Mouse (Mus musculus) liver, postnatal 0 days (tissue): ENCODE measurements around the gene Tpp2. TPM values are rescaled to one million over a fixed set of nuclear protein-coding genes. Genes with fewer than 3 reads are reported as not detected.

Source experiments
- ATAC-seq: fragments of 200-750 bp; cut with Nextera tagmentation; 2 replicates; pipeline ENCODE4 v1.8.0; 2017; ENCODE audit warnings: mild to moderate bottlenecking, moderate library complexity
- DNase-seq: peaks from one replicate; pipeline ENCODE4 v3.0.0-alpha.2; 2016
- H3K27ac ChIP-seq: fragments of 300-500 bp; sonication (generic); 2 replicates; pipeline ENCODE4 v1.5.1; 2014; ENCODE audit warnings: antibody characterized with exemption, moderate library complexity, mild to moderate bottlenecking, low read depth
- H3K27me3 ChIP-seq: fragments of 300-500 bp; sonication (generic); 2 replicates; pipeline ENCODE4 v1.6.1; 2014; ENCODE audit warnings: low read length, control low read depth, mixed read lengths; ENCODE audit not compliant: insufficient read depth
- H3K36me3 ChIP-seq: fragments of 300-500 bp; sonication (generic); replicated peaks from 2 replicates; pipeline ENCODE4 v1.6.1; 2014; ENCODE audit warnings: mild to moderate bottlenecking, control low read depth, low read length, moderate library complexity, mixed read lengths; ENCODE audit not compliant: insufficient read depth
- H3K4me1 ChIP-seq: fragments of 300-500 bp; sonication (generic); 2 replicates; pipeline ENCODE4 v1.6.1; 2014; ENCODE audit warnings: antibody characterized with exemption, mild to moderate bottlenecking, control low read depth; ENCODE audit not compliant: insufficient read depth
- H3K4me2 ChIP-seq: fragments of 300-500 bp; sonication (generic); 2 replicates; pipeline ENCODE4 v1.6.1; 2014; ENCODE audit warnings: low read depth, mild to moderate bottlenecking, low read length, moderate library complexity, mixed read lengths
- H3K4me3 ChIP-seq: fragments of 300-500 bp; sonication (generic); 2 replicates; pipeline ENCODE4 v1.5.1; 2014; ENCODE audit warnings: low read depth, low read length
- H3K9ac ChIP-seq: fragments of 300-500 bp; sonication (generic); replicated peaks from 2 replicates; pipeline ENCODE4 v1.6.1; 2014; ENCODE audit warnings: mild to moderate bottlenecking, moderate library complexity
- H3K9me3 ChIP-seq: fragments of 300-500 bp; sonication (generic); 2 replicates; pipeline ENCODE4 v1.6.1; 2016; ENCODE audit warnings: mild to moderate bottlenecking, control low read depth, low read length, mixed read lengths
- CTCF ChIP-seq: sonication (generic); IDR thresholded peaks from 2 replicates; pipeline ENCODE4 v1.5.1; 2016; ENCODE audit warnings: antibody characterized with exemption, low read depth
- EP300 ChIP-seq: IDR thresholded peaks from 2 replicates; pipeline ENCODE4 v1.6.1; 2016; ENCODE audit warnings: antibody characterized with exemption, low read depth, mild to moderate bottlenecking
- WGBS: fragments of 180-500 bp; shearing (Covaris S2); extraction: QIAGEN DNeasy Blood & Tissue Kit; methylation state at CpG from one replicate; pipeline ENCODE4 v1.1.7; 2014; ENCODE audit not compliant: insufficient replicate concordance; 5-methylcytosine and 5-hydroxymethylcytosine counted together
- polyA plus RNA-seq: library from polyadenylated mRNA; unstranded; fragments of >200 nt; fragmentation: Nextera tagmentation; extraction: Ambion mirVana; gene quantifications from 2 replicates; pipeline ENCODE4 v1.2.1, GENCODE M21; 2015

Tpp2 gene
- polyA plus RNA-seq, 1 experiment from 2014 or later, result 17.8 TPM

GRCm38 (mm10) chr1:43996914-43997589 is 63.6 kb downstream of the Tpp2 start:
- Histone ChIP-seq H3K4me3 (no peak overlapping the region), H3K36me3 (peaks cover 42% of the 10 kb centered on the region), H3K27me3 (no peaks in the 10 kb centered on the region), H3K4me1 (no peaks in the 10 kb centered on the region), H3K4me2 (no peak overlapping the region), H3K9me3 (no peaks in the 10 kb centered on the region), H3K9ac (no peak overlapping the region), H3K27ac (no peak overlapping the region)
- no peak for DNase-seq
- 82% methylated on average over 4 of the region's 4 CpGs for WGBS
- TF ChIP-seq EP300 (no peak), CTCF (no peak)
- ATAC-seq, result no peak

- 95% methylated on average over 2 of the region's 2 CpGs for WGBS
- Histone ChIP-seq H3K4me1 (no peaks in the 10 kb centered on the region), H3K9me3 (no peaks in the 10 kb centered on the region), H3K4me3 (no peak overlapping the region), H3K36me3 (peaks cover 22% of the 10 kb centered on the region), H3K4me2 (no peak overlapping the region), H3K27ac (no peak overlapping the region), H3K27me3 (no peaks in the 10 kb centered on the region), H3K9ac (no peak overlapping the region)
- no peak for TF ChIP-seq EP300
- TF ChIP-seq CTCF, result no peak
- DNase-seq (no peak), ATAC-seq (no peak)
These were observed 71.1 kb downstream of the Tpp2 start for GRCm38 (mm10) chr1:44004513-44004912.

DNA sequence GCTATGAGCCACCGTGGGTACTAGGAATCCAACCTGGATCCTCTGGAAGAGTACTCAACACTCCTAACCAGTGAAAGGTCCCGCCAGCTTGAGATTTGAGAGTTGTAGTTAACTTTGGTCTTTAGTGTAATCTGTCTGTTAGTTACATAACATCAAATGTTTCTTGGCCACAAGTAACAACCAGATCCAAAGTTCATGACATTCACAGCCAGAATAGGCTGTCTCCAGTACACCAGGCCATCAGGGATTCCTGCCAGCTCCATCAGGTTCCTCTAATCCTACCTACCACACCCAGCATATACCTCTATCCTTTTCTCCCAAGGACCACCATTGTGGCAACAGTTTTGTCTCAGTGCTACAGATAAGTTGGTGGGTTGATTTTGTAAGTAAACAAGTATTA is 82.1 kb downstream of the Tpp2 start:
- Histone ChIP-seq H3K4me2 (no peak overlapping the region), H3K27me3 (no peaks in the 10 kb centered on the region), H3K27ac (no peak overlapping the region), H3K36me3 (no peaks in the 10 kb centered on the region), H3K9me3 (no peaks in the 10 kb centered on the region), H3K4me1 (no peaks in the 10 kb centered on the region), H3K4me3 (no peak overlapping the region), H3K9ac (no peak overlapping the region)
- WGBS, result 72% methylated on average over 2 of the region's 2 CpGs
- no peak for TF ChIP-seq CTCF
- TF ChIP-seq EP300, result no peak
- DNase-seq (no peak), ATAC-seq (no peak)

DNA sequence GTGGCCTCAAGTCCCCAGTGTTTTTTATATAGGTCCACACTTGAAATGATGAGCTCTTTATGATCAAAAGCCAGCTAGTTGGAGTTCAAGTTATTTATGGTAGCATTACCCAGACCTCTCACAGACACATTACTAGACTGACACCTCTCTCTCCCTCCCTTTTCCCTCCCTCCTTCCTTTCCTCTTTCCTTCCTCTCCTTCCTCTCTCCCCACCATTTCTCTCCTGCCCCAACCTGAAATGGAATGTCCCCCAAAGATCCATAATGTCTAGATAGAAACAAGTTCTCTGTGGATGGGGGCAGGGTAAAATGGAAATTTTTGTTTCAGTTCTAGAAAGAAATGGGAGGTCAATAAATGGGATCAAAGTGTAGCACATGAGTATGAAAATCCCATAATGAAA is 86.5 kb downstream of the Tpp2 start, which contains the start of gene Mettl21c:
Mettl21c (minus strand) TSS at position 101 of the 400 bp plus-strand sequence.
- DNase-seq (no peak), ATAC-seq (no peak)
- H3K9ac ChIP-seq, result no peak within 1 kb of the TSS
- no peaks in the 10 kb centered on the region for H3K4me1 ChIP-seq
- TF ChIP-seq EP300 (no peak), CTCF (no peak)
- no peak within 1 kb of the TSS for H3K4me2 ChIP-seq
- no peak within 1 kb of the TSS for H3K27ac ChIP-seq
- no peaks in the 10 kb centered on the region for H3K36me3 ChIP-seq
- H3K4me3 ChIP-seq, result no peak within 1 kb of the TSS
- H3K9me3 ChIP-seq, result no peaks in the 10 kb centered on the region
- no peaks in the 10 kb centered on the region for H3K27me3 ChIP-seq

DNA sequence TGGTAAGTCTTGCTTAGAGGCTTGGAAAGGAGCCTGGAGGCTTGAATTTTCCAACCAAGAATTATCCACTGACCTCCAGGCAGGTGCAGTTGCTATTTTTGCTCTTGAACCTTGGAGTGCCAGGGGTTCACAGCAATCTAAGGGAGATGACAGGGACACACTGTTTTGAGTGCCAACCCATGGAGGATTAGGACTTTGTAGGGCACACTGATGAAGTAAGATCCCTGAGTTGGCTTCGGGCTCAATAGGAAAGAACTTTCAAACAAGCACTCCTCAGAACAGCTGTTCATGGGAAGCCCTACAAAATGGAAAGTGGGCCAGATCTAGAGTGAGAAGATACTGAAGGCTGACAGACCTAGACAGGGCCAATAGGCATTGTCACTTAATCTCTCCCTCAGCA is 89.2 kb downstream of the Tpp2 start:
- Histone ChIP-seq H3K9ac (no peak overlapping the region), H3K9me3 (no peaks in the 10 kb centered on the region), H3K27me3 (no peaks in the 10 kb centered on the region), H3K36me3 (no peaks in the 10 kb centered on the region), H3K4me2 (no peak overlapping the region), H3K4me3 (no peak overlapping the region), H3K27ac (no peak overlapping the region), H3K4me1 (no peaks in the 10 kb centered on the region)
- ATAC-seq (no peak), DNase-seq (no peak)
- 76% methylated on average over 1 of the region's 1 CpGs for WGBS
- TF ChIP-seq CTCF (no peak), EP300 (no peak)

DNA sequence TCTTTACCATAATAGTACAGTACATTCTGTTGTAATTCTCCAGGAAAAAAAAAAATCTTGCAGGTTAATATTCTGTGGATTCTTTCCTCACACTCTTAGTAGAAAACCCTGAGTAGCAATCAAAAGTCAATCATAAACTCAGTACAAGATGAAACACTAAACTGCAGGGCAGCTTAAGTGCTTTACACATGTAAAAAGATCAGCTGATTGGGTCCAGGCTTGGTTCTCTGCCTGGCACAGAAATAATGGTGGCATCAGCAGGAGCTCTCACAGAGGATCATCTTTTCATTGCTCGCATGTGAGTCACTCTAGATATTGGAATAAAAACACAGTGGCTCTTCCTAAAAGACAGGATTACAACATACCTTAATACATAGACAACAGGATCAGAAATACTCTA is 94.2 kb downstream of the Tpp2 start:
- Histone ChIP-seq H3K4me2 (no peak overlapping the region), H3K9me3 (no peaks in the 10 kb centered on the region), H3K4me1 (no peaks in the 10 kb centered on the region), H3K27me3 (no peaks in the 10 kb centered on the region), H3K36me3 (no peaks in the 10 kb centered on the region), H3K4me3 (no peak overlapping the region), H3K27ac (no peak overlapping the region), H3K9ac (no peak overlapping the region)
- 82% methylated on average over 1 of the region's 1 CpGs for WGBS
- no peak for TF ChIP-seq EP300
- TF ChIP-seq CTCF, result no peak
- ATAC-seq, result no peak
- no peak for DNase-seq
